12 mouse cellular contexts compared by ENCODE assay signal in genomic region chr2:21799616-21800015, GRCm38 (mm10).
"Had no signal": no experiment of that assay in that cellular context is flagged by ENCODE, and none has a peak within 500 bp of the region (broad histone marks: within the 10 kb centered on the region; RNA-seq: fewer than 3 reads in every experiment).

No protein-coding gene starts in this region.

- H3K4me3 ChIP-seq: left cerebral cortex, adult 2 months; liver, embryonic 13.5 days had no signal

- DNase-seq: kidney, adult 18-20 months; kidney, postnatal 25 days; layer of hippocampus, postnatal 36 days; liver, embryonic 13.5 days; lung, adult 2 months; lung, postnatal 14 days; lung, postnatal 4 days; midbrain, embryonic 14.5 days; thymus, adult 18-20 months; thymus, postnatal 36 days had no signal

- H3K4me1 ChIP-seq: liver, embryonic 13.5 days had no signal

- H3K9ac ChIP-seq: liver, embryonic 13.5 days had no signal

- H3K36me3 ChIP-seq: liver, embryonic 13.5 days had no signal

- H3K27ac ChIP-seq: liver, embryonic 13.5 days had no signal

- H3K9me3 ChIP-seq: liver, embryonic 13.5 days had no signal

- H3K4me2 ChIP-seq: liver, embryonic 13.5 days; midbrain, embryonic 11.5 days had no signal

- H3K27me3 ChIP-seq: liver, embryonic 13.5 days had no signal
